Mouse (Mus musculus): ENCODE data around the gene Fam92b. TPM values are rescaled to one million over a fixed set of nuclear protein-coding genes. Genes with fewer than 3 reads are reported as not detected.

Fam92b gene
- polyA plus RNA-seq, 1 experiment from 2014 or later, result 2.0 TPM

GRCm38 (mm10) chr8:120118162-120118561, 59.1 kb downstream of the Fam92b start:
- Histone ChIP-seq H3K27ac (no peak overlapping the region), H3K27me3 (ENCODE audit: poor library complexity, severe bottlenecking) (peaks cover 56% of the 10 kb centered on the region), H3K4me1 (peaks cover 25% of the 10 kb centered on the region), H3K9me3 (0 out of 2 replicates have a peak, but pooled peaks cover 4% of the 10 kb centered on the region), H3K36me3 (replicated peaks) (no peaks in the 10 kb centered on the region), H3K4me3 (no peak overlapping the region)
- DNase-seq (ENCODE audit: extremely low spot score, low spot score), result no peak
- WGBS, result 86% methylated on average over 9 of the region's 9 CpGs

GRCm38 (mm10) chr8:120116600-120116999, 60.7 kb downstream of the Fam92b start:
- Histone ChIP-seq H3K4me1 (peaks cover 31% of the 10 kb centered on the region), H3K27me3 (ENCODE audit: poor library complexity, severe bottlenecking) (peaks cover 51% of the 10 kb centered on the region), H3K9me3 (0 out of 2 replicates have a peak, but pooled peaks cover 4% of the 10 kb centered on the region), H3K27ac (no peak overlapping the region), H3K4me3 (no peak overlapping the region), H3K36me3 (replicated peaks) (no peaks in the 10 kb centered on the region)
- 84% methylated on average over 7 of the region's 7 CpGs for WGBS
- DNase-seq (ENCODE audit: extremely low spot score, low spot score), result no peak

Other genes starting within 250 kb of the Fam92b start
- gene Crispld2, start 185.0 kb downstream of the Fam92b start, polyA plus RNA-seq (2016; fragmentation: Nextera tagmentation; extraction: Ambion mirVana), result 2.4 and 2.5 TPM in 2 replicates
- gene Zdhhc7, start 76.0 kb downstream of the Fam92b start, polyA plus RNA-seq (2016; fragmentation: Nextera tagmentation; extraction: Ambion mirVana), result 28.3 and 30.2 TPM in 2 replicates
- 3.4 and 3.8 TPM in 2 replicates for gene 6430548M08Rik, start 63.3 kb downstream of the Fam92b start, polyA plus RNA-seq (2016; fragmentation: Nextera tagmentation; extraction: Ambion mirVana)
- gene Gse1, start 51.0 kb upstream of the Fam92b start, polyA plus RNA-seq (2016; fragmentation: Nextera tagmentation; extraction: Ambion mirVana), result 11.1 and 12.0 TPM in 2 replicates

All from forebrain, embryonic 10.5 days (tissue).